Mouse (Mus musculus): ENCODE measurements around the gene Irx3. TPM values are rescaled to one million over a fixed set of nuclear protein-coding genes. Genes with fewer than 3 reads are reported as not detected.
A peak's percentile ranks its signal among the peaks of the same experiment; 100 is the strongest.

Gene Irx3
- total RNA-seq (2021) = 10 to 100 TPM; 33.8 to 44.3 TPM

GRCm38 (mm10) chr8:91801839-91802238 lies at the start of gene Irx3:
Gene Irx3, minus strand, starts transcription at chr8:91802067.
- intact Hi-C loops (cut with DNase I) = loop anchor here (1.0 to 5.0 kb wide), 2 partner anchors 210 to 553 kb away; no protein-coding TSS in a partner anchor
- peak; percentile 88 to 91 for DNase-seq

GRCm38 (mm10) chr8:91851359-91851758 lies 49.5 kb upstream of the Irx3 start:
- intact Hi-C loops (cut with DNase I) = loop anchor here (5.0 kb wide), 1 partner anchor 39 kb away; no protein-coding TSS in a partner anchor
- no peak for DNase-seq

GRCm38 (mm10) chr8:91849984-91850383 lies 48.1 kb upstream of the Irx3 start:
- intact Hi-C loops (cut with DNase I) = loop anchor here (5.0 kb wide), 1 partner anchor 38 kb away; no protein-coding TSS in a partner anchor
- DNase-seq = no peak

GRCm38 (mm10) chr8:91849529-91849928 lies 47.7 kb upstream of the Irx3 start:
- DNase-seq = no peak
- intact Hi-C loops (cut with DNase I) = no loop called here

GRCm38 (mm10) chr8:91845641-91846040 lies 43.8 kb upstream of the Irx3 start:
- intact Hi-C loops (cut with DNase I) = no loop called here
- no peak for DNase-seq

- DNase-seq = no peak
Measured at GRCm38 (mm10) chr8:91837131-91837530, 35.3 kb upstream of the Irx3 start.

GRCm38 (mm10) chr8:91836685-91837084 lies 34.8 kb upstream of the Irx3 start:
- intact Hi-C loops (cut with DNase I) = no loop called here
- no peak for DNase-seq

More at GRCm38 (mm10) chr8:91837131-91837530, 35.3 kb upstream of the Irx3 start:
- intact Hi-C loops (cut with DNase I) = no loop called here

GRCm38 (mm10) chr8:91827661-91828060 lies 25.8 kb upstream of the Irx3 start:
- intact Hi-C loops (cut with DNase I) = no loop called here
- DNase-seq = no peak

- intact Hi-C loops (cut with DNase I) = no loop called here
- no peak for DNase-seq
Measured at GRCm38 (mm10) chr8:91827192-91827591, 25.3 kb upstream of the Irx3 start.

GRCm38 (mm10) chr8:91823357-91823756 lies 21.5 kb upstream of the Irx3 start:
- DNase-seq = no peak
- intact Hi-C loops (cut with DNase I) = no loop called here

GRCm38 (mm10) chr8:91822746-91823145 lies 20.9 kb upstream of the Irx3 start:
- DNase-seq = no peak
- intact Hi-C loops (cut with DNase I) = no loop called here

GRCm38 (mm10) chr8:91821976-91822375 lies 20.1 kb upstream of the Irx3 start:
- no peak for DNase-seq
- intact Hi-C loops (cut with DNase I) = no loop called here

GRCm38 (mm10) chr8:91819778-91820177 lies 17.9 kb upstream of the Irx3 start:
- intact Hi-C loops (cut with DNase I) = no loop called here
- no peak for DNase-seq

GRCm38 (mm10) chr8:91818784-91819183 lies 16.9 kb upstream of the Irx3 start:
- intact Hi-C loops (cut with DNase I) = no loop called here

GRCm38 (mm10) chr8:91814106-91814505 lies 12.2 kb upstream of the Irx3 start:
- intact Hi-C loops (cut with DNase I) = loop anchor here (5.0 kb wide), 1 partner anchor 38 kb away; no protein-coding TSS in a partner anchor

More at GRCm38 (mm10) chr8:91818784-91819183, 16.9 kb upstream of the Irx3 start:
- no peak for DNase-seq

GRCm38 (mm10) chr8:91806720-91807241 lies 4.9 kb upstream of the Irx3 start:
- DNase-seq = no peak
- intact Hi-C loops (cut with DNase I) = no loop called here

More at GRCm38 (mm10) chr8:91814106-91814505, 12.2 kb upstream of the Irx3 start:
- DNase-seq = peak; percentile 69 to 74

GRCm38 (mm10) chr8:91806084-91806719 lies 4.3 kb upstream of the Irx3 start:
- DNase-seq = peak in 1 of 2 experiments; percentile 11
- intact Hi-C loops (cut with DNase I) = no loop called here

GRCm38 (mm10) chr8:91805254-91805671 lies 3.4 kb upstream of the Irx3 start:
- DNase-seq = peak; percentile 55 to 56
- intact Hi-C loops (cut with DNase I) = no loop called here

- DNase-seq = no peak
- intact Hi-C loops (cut with DNase I) = loop anchor here (5.0 kb wide), 1 partner anchor 208 kb away; no protein-coding TSS in a partner anchor
Measured at GRCm38 (mm10) chr8:91804403-91805253, 2.8 kb upstream of the Irx3 start.

GRCm38 (mm10) chr8:91803515-91804402 lies 1.9 kb upstream of the Irx3 start:
- intact Hi-C loops (cut with DNase I) = loop anchor here (5.0 kb wide), 1 partner anchor 209 kb away; no protein-coding TSS in a partner anchor
- no peak for DNase-seq

Data from heart, postnatal 10 days (tissue).